Mouse (Mus musculus): ENCODE results near the gene Atp5j2. TPM values are rescaled to one million over a fixed set of nuclear protein-coding genes. Genes with fewer than 3 reads are reported as not detected.
A peak's percentile ranks its signal among the peaks of the same experiment; 100 is the strongest.
"Not testable (repeated sequence)": the region's sequence is repeated elsewhere in the genome, so short reads cannot be mapped to it uniquely, and the experiment has no call there.

Gene Atp5j2
- total and polyA plus RNA-seq, 2 experiments from 2014 or later: 144 to 733 TPM

DNA sequence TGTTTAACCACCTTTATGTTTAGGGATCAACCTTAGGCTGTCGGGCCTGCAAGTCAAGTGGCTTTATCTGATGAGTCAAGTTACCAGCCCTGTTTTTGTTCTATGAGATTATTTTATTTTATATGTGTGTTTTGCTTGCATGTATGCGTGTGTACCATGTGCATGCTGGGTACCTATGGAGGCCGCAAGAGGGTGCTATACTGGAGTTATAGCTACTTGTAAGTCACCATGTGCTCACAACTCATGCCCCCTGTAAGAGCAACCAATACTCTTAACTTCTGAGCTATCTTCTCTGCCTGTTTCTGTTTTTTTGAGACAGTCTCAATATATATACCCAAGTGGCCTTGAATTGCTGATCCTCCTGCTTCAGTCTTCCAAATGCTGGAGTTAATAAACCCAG is 21.6 kb upstream of the Atp5j2 start:
- Histone ChIP-seq H3K27me3 (ENCODE audit: insufficient read depth, low read length) (no peaks in the 10 kb centered on the region), H3K27ac (no peak overlapping the region), H3K4me3 (ENCODE audit: low read length) (no peak overlapping the region), H3K4me2 (ENCODE audit: low read depth, low read length) (no peak overlapping the region), H3K9ac (replicated peaks; ENCODE audit: low read length) (no peak overlapping the region), H3K36me3 (ENCODE audit: insufficient read depth, low read length) (peaks cover 27% of the 10 kb centered on the region), H3K4me1 (ENCODE audit: insufficient read depth, low read length) (no peaks in the 10 kb centered on the region), H3K9me3 (ENCODE audit: low read length) (no peaks in the 10 kb centered on the region)
- WGBS: 96% methylated on average over 3 of the region's 3 CpGs
- TF ChIP-seq CTCF (IDR thresholded peaks at IDR 0.05; ENCODE audit: low read depth): no peak
- ATAC-seq: no peak
- DNase-seq (ENCODE audit: low spot score): no peak

DNA sequence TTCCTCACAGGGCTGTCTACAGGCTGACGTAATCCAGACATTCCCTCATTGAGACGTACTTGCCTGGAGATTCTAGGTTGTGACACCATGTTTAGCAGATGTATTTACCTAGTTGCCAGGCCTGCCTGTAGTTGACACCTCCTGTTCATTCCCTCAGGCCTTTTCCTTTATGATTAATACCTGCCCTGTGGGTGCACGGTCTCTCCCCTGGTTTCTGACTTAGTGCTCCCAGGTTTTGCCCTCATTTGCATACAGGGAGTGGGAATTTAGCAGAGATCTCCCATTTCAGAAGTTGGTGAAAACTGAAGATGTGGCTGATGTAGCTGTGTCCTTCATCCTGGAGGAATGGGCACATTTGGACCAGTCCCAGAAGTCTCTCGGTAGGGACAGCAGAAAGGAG is 20.4 kb upstream of the Atp5j2 start:
- H3K4me2 ChIP-seq (ENCODE audit: low read depth, low read length): no peak overlapping the region
- no peaks in the 10 kb centered on the region for H3K9me3 ChIP-seq (ENCODE audit: low read length)
- no peaks in the 10 kb centered on the region for H3K4me1 ChIP-seq (ENCODE audit: insufficient read depth, low read length)
- DNase-seq (ENCODE audit: low spot score): no peak
- peaks cover 19% of the 10 kb centered on the region for H3K36me3 ChIP-seq (ENCODE audit: insufficient read depth, low read length)
- 93% methylated on average over 4 of the region's 4 CpGs for WGBS
- no peak for ATAC-seq
- TF ChIP-seq CTCF (IDR thresholded peaks at IDR 0.05; ENCODE audit: low read depth): no peak
- H3K4me3 ChIP-seq (ENCODE audit: low read length): no peak overlapping the region
- H3K9ac ChIP-seq (replicated peaks; ENCODE audit: low read length): no peak overlapping the region
- no peaks in the 10 kb centered on the region for H3K27me3 ChIP-seq (ENCODE audit: insufficient read depth, low read length)
- H3K27ac ChIP-seq: no peak overlapping the region

DNA sequence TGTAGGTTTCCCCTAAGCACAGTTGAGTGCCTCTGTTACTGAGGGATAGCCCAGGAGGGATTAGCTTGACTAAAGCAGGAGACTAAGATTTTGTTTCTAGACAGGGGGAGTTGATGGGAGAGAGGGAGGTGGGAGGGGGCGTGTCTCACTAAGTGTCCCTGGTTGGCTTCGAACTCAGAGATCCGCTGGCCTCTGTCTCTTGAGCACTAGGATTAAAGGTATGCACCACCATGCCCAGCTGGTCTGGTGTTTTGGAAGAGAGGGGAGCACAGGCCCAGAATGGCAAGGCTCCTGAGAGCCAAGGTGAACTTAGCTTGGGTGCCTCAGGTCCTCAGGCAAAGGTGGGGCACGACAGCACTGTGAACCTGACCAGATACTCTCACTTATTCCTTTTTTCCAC is 19.5 kb upstream of the Atp5j2 start:
- ATAC-seq: no peak
- H3K9me3 ChIP-seq (ENCODE audit: low read length): no peaks in the 10 kb centered on the region

DNA sequence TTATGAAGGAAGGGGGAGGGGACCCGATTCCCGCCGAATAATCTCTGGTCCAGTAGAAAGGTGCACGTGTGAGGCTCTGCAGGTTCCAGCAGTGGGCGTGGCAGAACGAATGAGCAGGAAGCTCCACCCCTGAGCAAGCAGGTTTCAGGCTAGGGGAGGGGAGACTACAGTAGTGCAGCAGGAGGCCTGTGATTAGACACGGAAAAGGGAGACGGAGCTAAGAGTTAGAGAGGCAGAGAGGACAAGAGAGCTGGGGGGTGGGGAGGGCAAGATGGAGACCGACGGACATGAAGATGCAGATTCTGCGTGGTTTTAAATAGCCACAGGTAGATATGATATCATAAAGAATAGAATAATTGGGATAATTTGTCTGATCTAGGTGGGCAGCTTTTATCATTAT is 16.5 kb upstream of the Atp5j2 start:
- DNase-seq (ENCODE audit: low spot score); H3K9ac ChIP-seq (replicated peaks; ENCODE audit: low read length); H3K27ac ChIP-seq; ATAC-seq; H3K4me2 ChIP-seq (ENCODE audit: low read depth, low read length); H3K9me3 ChIP-seq (ENCODE audit: low read length); H3K4me1 ChIP-seq (ENCODE audit: insufficient read depth, low read length); H3K27me3 ChIP-seq (ENCODE audit: insufficient read depth, low read length); H3K4me3 ChIP-seq (ENCODE audit: low read length): not testable (repeated sequence)
- WGBS: 58% methylated on average over 11 of the region's 11 CpGs
- peaks cover 19% of the 10 kb centered on the region for H3K36me3 ChIP-seq (ENCODE audit: insufficient read depth, low read length)

More for the DNA sequence above, 19.5 kb upstream of the Atp5j2 start:
- 100% methylated on average over 4 of the region's 4 CpGs for WGBS
- Histone ChIP-seq H3K4me2 (ENCODE audit: low read depth, low read length) (no peak overlapping the region), H3K27me3 (ENCODE audit: insufficient read depth, low read length) (no peaks in the 10 kb centered on the region), H3K4me1 (ENCODE audit: insufficient read depth, low read length) (no peaks in the 10 kb centered on the region), H3K9ac (replicated peaks; ENCODE audit: low read length) (no peak overlapping the region), H3K4me3 (ENCODE audit: low read length) (no peak overlapping the region), H3K36me3 (ENCODE audit: insufficient read depth, low read length) (peaks cover 19% of the 10 kb centered on the region), H3K27ac (no peak overlapping the region)
- no peak for TF ChIP-seq CTCF (IDR thresholded peaks at IDR 0.05; ENCODE audit: low read depth)
- no peak for DNase-seq (ENCODE audit: low spot score)

DNA sequence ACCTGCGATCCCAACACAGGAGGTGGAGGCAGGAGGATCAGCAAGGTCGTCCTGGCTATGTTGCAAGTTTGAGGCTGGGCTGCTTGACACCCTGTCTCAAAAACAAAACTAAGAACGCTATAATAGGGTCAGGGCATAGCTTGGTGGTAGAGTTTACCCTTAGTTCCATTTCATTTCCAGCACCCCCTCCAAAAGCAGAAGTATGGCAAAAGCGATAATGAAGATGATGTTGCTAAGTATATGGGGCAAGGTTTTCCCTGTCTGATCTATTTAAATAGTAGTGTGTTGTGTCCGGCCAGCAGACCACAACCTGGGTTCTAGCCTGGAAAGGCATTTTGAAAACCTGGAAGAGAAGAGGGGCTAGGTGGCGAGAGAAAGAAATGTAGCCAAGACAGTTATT is 16.1 kb upstream of the Atp5j2 start:
- WGBS: 91% methylated on average over 6 of the region's 6 CpGs
- no peak overlapping the region for H3K9ac ChIP-seq (replicated peaks; ENCODE audit: low read length)
- no peaks in the 10 kb centered on the region for H3K27me3 ChIP-seq (ENCODE audit: insufficient read depth, low read length)
- DNase-seq (ENCODE audit: low spot score) (no peak), ATAC-seq (no peak)
- H3K27ac ChIP-seq: no peak overlapping the region
- H3K4me3 ChIP-seq (ENCODE audit: low read length): no peak overlapping the region
- H3K4me1 ChIP-seq (ENCODE audit: insufficient read depth, low read length): peaks cover 9% of the 10 kb centered on the region
- peaks cover 15% of the 10 kb centered on the region for H3K36me3 ChIP-seq (ENCODE audit: insufficient read depth, low read length)
- no peak for TF ChIP-seq CTCF (IDR thresholded peaks at IDR 0.05; ENCODE audit: low read depth)
- H3K9me3 ChIP-seq (ENCODE audit: low read length): no peaks in the 10 kb centered on the region
- no peak overlapping the region for H3K4me2 ChIP-seq (ENCODE audit: low read depth, low read length)

DNA sequence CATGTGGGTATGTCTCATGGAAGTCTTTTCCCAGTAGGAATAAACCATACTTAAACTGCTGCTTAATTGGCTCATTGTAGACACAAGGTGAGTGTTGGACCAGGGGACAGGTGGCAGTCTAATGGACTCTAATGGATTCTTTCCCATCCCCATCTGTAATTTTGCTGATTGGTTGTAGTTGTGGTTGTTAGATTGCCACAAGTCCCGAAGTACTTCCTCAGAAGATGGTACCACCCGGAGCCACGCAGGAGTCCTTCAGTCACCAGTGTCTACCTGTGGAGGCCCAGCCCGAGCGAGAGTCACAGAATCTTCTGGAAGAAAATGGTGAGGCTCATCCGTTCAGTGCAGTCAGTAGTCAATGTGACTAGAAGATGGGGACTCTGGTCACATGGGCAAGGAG is 15.5 kb upstream of the Atp5j2 start:
- DNase-seq (ENCODE audit: low spot score) (no peak), ATAC-seq (no peak)
- no peaks in the 10 kb centered on the region for H3K9me3 ChIP-seq (ENCODE audit: low read length)
- H3K36me3 ChIP-seq (ENCODE audit: insufficient read depth, low read length): peaks cover 10% of the 10 kb centered on the region
- WGBS: 97% methylated on average over 6 of the region's 6 CpGs
- TF ChIP-seq CTCF (IDR thresholded peaks at IDR 0.05; ENCODE audit: low read depth): no peak
- no peak overlapping the region for H3K4me3 ChIP-seq (ENCODE audit: low read length)
- H3K4me1 ChIP-seq (ENCODE audit: insufficient read depth, low read length): peaks cover 9% of the 10 kb centered on the region
- no peak overlapping the region for H3K9ac ChIP-seq (replicated peaks; ENCODE audit: low read length)
- H3K4me2 ChIP-seq (ENCODE audit: low read depth, low read length): no peak overlapping the region
- H3K27ac ChIP-seq: no peak overlapping the region
- no peaks in the 10 kb centered on the region for H3K27me3 ChIP-seq (ENCODE audit: insufficient read depth, low read length)

DNA sequence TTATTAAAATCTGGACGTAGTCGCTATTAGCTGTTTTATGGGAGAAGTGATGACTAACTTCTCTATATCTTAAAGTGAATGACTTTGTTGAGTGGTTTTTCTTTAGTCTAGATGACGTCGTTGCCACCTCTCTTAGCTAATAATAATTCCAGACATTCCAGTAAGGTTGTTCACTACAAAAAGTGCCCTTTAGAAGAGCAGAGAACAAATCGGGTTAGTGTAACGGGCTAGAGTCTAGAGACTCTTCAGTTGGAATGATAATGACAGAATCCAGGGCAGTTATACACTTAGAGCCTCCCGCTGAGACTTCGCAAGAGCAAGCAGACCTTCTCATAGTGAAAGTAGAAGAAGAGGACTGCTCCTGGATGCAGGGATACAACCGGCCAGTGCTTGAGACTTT is 13.2 kb upstream of the Atp5j2 start:
- no peaks in the 10 kb centered on the region for H3K9me3 ChIP-seq (ENCODE audit: low read length)
- no peaks in the 10 kb centered on the region for H3K27me3 ChIP-seq (ENCODE audit: insufficient read depth, low read length)
- H3K4me1 ChIP-seq (ENCODE audit: insufficient read depth, low read length): peaks cover 13% of the 10 kb centered on the region
- TF ChIP-seq CTCF (IDR thresholded peaks at IDR 0.05; ENCODE audit: low read depth): no peak
- ATAC-seq (no peak), DNase-seq (ENCODE audit: low spot score) (no peak)
- peak overlapping the region; percentile 15; the same call in 1 of the 2 replicates for H3K27ac ChIP-seq
- no peaks in the 10 kb centered on the region for H3K36me3 ChIP-seq (ENCODE audit: insufficient read depth, low read length)
- peak overlapping the region; percentile 54 for H3K4me3 ChIP-seq (ENCODE audit: low read length)
- WGBS: 23% methylated on average over 9 of the region's 9 CpGs
- H3K9ac ChIP-seq (replicated peaks; ENCODE audit: low read length): peak overlapping the region; percentile 48
- peak overlapping the region; percentile 69 for H3K4me2 ChIP-seq (ENCODE audit: low read depth, low read length)
